Mouse (Mus musculus) T-helper 1 cell (primary cell): ENCODE data around the gene Ttc41.

Experiments used
- in situ Hi-C: fragments of 300-600 bp; cut with MboI, MseI; formaldehyde crosslinking; loops from one replicate; pipeline ENCODE4 v1.15.1; 2025; ENCODE audit warnings: high pct_unique_total_duplicates

The Ttc41 gene

DNA sequence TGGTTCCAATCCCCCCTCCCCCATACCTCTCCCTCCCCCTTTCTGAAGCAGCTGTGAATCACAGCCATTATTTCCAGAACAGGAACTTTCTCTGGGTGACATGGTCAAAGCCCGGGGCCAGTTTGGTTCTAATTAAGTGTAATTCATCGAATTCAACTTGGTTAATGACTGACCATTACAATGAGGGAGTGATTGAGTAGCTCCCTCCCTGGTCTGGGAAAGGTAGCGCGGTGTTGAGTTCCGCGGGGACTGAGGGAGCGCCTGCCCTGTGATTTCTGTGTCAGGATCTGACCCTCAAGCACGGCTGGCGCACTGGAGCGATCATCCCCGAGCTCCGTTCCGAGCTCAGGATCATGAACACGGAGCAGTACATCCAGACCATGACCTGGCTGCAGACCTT is 119.3 kb downstream of the Ttc41 start:
- in situ Hi-C loops: no loop called here

DNA sequence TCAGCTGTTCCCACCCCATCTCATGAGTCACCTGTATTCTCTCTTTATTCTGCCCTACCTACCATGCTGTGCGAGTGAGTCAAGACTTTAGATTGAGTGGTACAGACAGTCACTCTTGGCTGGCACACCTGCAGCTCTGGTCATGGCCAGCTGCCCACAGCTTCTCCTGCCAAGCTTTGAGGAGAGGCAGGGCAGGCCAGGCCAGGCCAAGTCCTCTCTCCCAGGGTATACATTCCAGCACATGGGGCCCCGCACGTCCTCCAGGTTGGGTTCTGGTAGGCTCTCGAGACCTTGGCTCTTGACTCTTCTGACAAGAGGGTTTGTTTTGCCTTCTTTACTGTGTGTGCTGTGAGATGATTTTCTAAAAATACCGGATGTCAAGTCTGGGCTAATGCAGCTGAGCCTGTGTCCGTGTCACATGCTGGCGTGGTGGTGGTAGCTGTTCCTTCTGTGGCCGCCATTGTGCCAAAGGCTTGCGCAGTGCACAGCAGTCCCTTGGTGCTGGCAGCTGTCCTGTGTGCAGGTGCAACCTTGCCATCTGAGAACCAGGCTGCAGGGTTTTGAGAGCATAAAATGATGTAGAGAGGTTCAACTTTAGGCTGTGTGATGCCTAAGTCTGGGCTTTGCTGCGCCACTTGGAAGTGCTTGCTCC is 120.4 kb downstream of the Ttc41 start:
- in situ Hi-C loops: no loop called here
